Mouse (Mus musculus): Measurements from ENCODE around the gene Bcas3.

DNA sequence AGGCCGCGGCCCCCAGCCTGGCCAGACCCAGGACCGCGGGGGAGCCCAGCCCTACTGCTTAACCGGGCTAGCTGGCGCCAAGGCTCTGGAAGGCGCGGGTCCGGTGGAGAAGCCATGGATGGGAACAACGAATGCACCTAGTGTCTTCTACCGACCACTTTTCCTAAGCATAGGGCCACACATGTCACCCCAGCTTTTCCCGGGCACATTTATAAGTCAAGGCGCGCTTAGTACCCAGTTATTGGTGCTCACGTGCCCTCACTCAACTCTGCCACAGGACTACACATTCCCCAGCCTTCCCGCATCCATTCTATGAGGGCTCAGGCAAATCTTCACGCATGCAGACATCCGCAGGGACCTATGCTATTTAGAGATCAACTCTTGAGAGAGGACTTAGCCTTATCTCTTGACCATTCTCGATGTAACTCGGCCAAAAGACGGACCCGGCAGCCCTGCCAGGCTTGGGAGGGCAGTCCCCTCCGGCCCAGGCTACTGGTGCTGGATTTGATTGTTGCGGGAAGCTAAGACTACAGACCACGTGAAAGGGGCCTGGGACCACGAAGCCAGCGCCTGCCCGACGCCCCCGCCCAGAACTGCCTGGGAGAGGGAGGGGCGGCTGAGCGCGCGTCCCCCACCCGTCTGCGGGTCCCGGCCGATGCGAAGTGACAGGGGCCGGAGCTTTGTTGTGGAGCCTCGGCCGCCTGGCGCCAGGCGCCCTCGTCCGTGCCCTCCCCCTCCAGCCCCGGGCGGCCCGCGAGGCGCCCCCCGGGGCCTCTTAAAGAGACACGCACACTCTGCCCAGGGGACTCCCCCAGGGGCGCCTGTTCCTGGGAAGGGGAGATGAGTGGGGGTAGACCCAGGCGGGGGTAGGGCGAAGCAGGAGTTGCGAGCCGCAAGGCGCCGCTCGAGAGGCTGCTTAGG is 476.8 kb downstream of the Bcas3 start:
- no peak for TF ChIP-seq POLR2A (IDR thresholded peaks at IDR 0.05; ENCODE audit: insufficient read depth, low read length)
- no peak for TF ChIP-seq CTCF (IDR thresholded peaks at IDR 0.05; ENCODE audit: low read depth, low read length)
